7 mouse cellular contexts compared by ENCODE assay signal in genomic region chr3:88140178-88140902, GRCm38 (mm10). TPM values are rescaled to one million over a fixed set of nuclear protein-coding genes. Genes with fewer than 3 reads are reported as not detected.
DNase-seq lines count a peak whose midpoint lies in the region; ATAC-seq and TF ChIP-seq lines count a peak whose summit lies in the region.

No protein-coding gene starts in this region.

- peaks cover 8% of the 10 kb centered on the region for H3K79me2 ChIP-seq in heart, adult 2 months (replicated peaks; ENCODE audit: control insufficient read depth, insufficient read depth, low read length)

- H3K9ac ChIP-seq in heart, adult 2 months (ENCODE audit: low read depth, low read length) = peak overlapping the region; percentile 35
- H3K9ac ChIP-seq in intestine, postnatal 0 days (ENCODE audit: low read depth, low read length) = peak overlapping the region; percentile 89

- H3K27ac ChIP-seq in heart, adult 2 months = peak overlapping the region; percentile 99
- peak overlapping the region; percentile 100 for H3K27ac ChIP-seq in intestine, postnatal 0 days (ENCODE audit: low read depth, low read length)
- peak overlapping the region; percentile 96 for H3K27ac ChIP-seq in small intestine, adult 2 months (ENCODE audit: insufficient read depth, low read depth, low read length)

- no peak for TF ChIP-seq CTCF in heart, adult 2 months (IDR thresholded peaks at IDR 0.05)
- no peak for TF ChIP-seq CTCF in intestine, postnatal 0 days (IDR thresholded peaks at IDR 0.05; ENCODE audit: low read depth)
- TF ChIP-seq CTCF in small intestine, adult 2 months (IDR thresholded peaks at IDR 0.05; ENCODE audit: extremely low read depth, insufficient read length, insufficient replicate concordance, low read depth, low read length) = no peak

- 4% methylated on average over 11 of the region's 11 CpGs for WGBS in heart, adult 2 months
- 6% methylated on average over 11 of the region's 11 CpGs for WGBS in intestine, postnatal 0 days
- WGBS in small intestine, adult 2 months = 8% methylated on average over 11 of the region's 11 CpGs

- peaks cover 3% of the 10 kb centered on the region for H3K36me3 ChIP-seq in heart, adult 2 months (ENCODE audit: control insufficient read depth, insufficient read depth, low read length)
- H3K36me3 ChIP-seq in intestine, postnatal 0 days (ENCODE audit: control insufficient read depth, insufficient read depth) = no peaks in the 10 kb centered on the region
- no peaks in the 10 kb centered on the region for H3K36me3 ChIP-seq in small intestine, adult 2 months (ENCODE audit: control insufficient read depth, insufficient read depth, low read length)

- DNase-seq in NIH3T3 (ENCODE audit: low read depth) = peak; percentile 89
- peak; percentile 51 for DNase-seq in cerebellum, adult 18-20 months
- DNase-seq in heart, adult 2 months = peak; percentile 72 to 81
- DNase-seq in lung, adult 18-20 months = peak; percentile 85 to 90
- DNase-seq in spleen, postnatal 14 days (ENCODE audit: low spot score in 2 of 2) = no peak

- TF ChIP-seq EP300 in heart, adult 2 months (IDR thresholded peaks at IDR 0.05; ENCODE audit: insufficient read depth, low read depth, low read length) = peak; percentile 34; the same call in 1 of the 2 replicates

- TF ChIP-seq POLR2A in heart, adult 2 months (IDR thresholded peaks at IDR 0.05; ENCODE audit: insufficient read depth, low read depth, low read length) = peak; percentile 85
- TF ChIP-seq POLR2A in small intestine, adult 2 months (IDR thresholded peaks at IDR 0.05; ENCODE audit: low read depth, low read length) = peak; percentile 32; the same call in 1 of the 2 replicates

- H3K9me3 ChIP-seq in intestine, postnatal 0 days (ENCODE audit: control insufficient read depth) = no peaks in the 10 kb centered on the region

- ATAC-seq in intestine, postnatal 0 days = no peak

- H3K4me1 ChIP-seq in heart, adult 2 months (ENCODE audit: control insufficient read depth, insufficient read depth, low read length) = peaks cover 24% of the 10 kb centered on the region
- H3K4me1 ChIP-seq in intestine, postnatal 0 days (replicated peaks; ENCODE audit: control insufficient read depth, insufficient read depth, low read length) = peaks cover 17% of the 10 kb centered on the region
- H3K4me1 ChIP-seq in small intestine, adult 2 months (ENCODE audit: control insufficient read depth, insufficient read depth, insufficient read length, low read length) = peaks cover 40% of the 10 kb centered on the region

- peak overlapping the region; percentile 85 for H3K4me2 ChIP-seq in intestine, postnatal 0 days (replicated peaks; ENCODE audit: low read depth)

- intact Hi-C loops in heart, adult 2 months (cut with DNase I) = loop anchor here (5.0 kb wide), 1 partner anchor 158 kb away; no protein-coding TSS in a partner anchor

- H3K27me3 ChIP-seq in heart, adult 2 months (ENCODE audit: control insufficient read depth, insufficient read depth, low read length) = no peaks in the 10 kb centered on the region
- H3K27me3 ChIP-seq in intestine, postnatal 0 days (replicated peaks; ENCODE audit: control insufficient read depth, insufficient read depth, low read length) = no peaks in the 10 kb centered on the region
- H3K27me3 ChIP-seq in small intestine, adult 2 months (ENCODE audit: control insufficient read depth, insufficient read depth, low read length) = no peaks in the 10 kb centered on the region

- H3K4me3 ChIP-seq in heart, adult 2 months = peak overlapping the region; percentile 78; the same call in 1 of the 2 replicates
- H3K4me3 ChIP-seq in intestine, postnatal 0 days (ENCODE audit: low read depth, low read length) = peak overlapping the region; percentile 78
- H3K4me3 ChIP-seq in small intestine, adult 2 months (ENCODE audit: low read depth, low read length) = peak overlapping the region; percentile 72

RNA-seq across cellular contexts. Expression of gene Mef2d, which starts 1.8 kb away (rescaled TPM):
- 100 to 1,000 TPM; 118 to 129 TPM for total RNA-seq in heart, adult 2 months (2021)
- polyA plus RNA-seq in heart, adult 2 months (2012; rRNA removed) = 119 and 122 TPM in 2 replicates
- 15.8 and 16.2 TPM in 2 replicates for polyA plus RNA-seq in intestine, postnatal 0 days (2015; fragmentation: Nextera tagmentation; extraction: Ambion mirVana)
- polyA plus RNA-seq in small intestine, adult 2 months (2012; rRNA removed) = 61.9 and 89.7 TPM in 2 replicates

RNA-seq across cellular contexts. Expression of gene Iqgap3, which starts 58.6 kb away (rescaled TPM):
- under 1 TPM; 0.21 to 0.45 TPM for total RNA-seq in heart, adult 2 months (2021)
- polyA plus RNA-seq in heart, adult 2 months (2012; rRNA removed) = 0.64 and 1.1 TPM in 2 replicates
- polyA plus RNA-seq in intestine, postnatal 0 days (2015; fragmentation: Nextera tagmentation; extraction: Ambion mirVana) = 4.3 TPM in 2 replicates
- polyA plus RNA-seq in small intestine, adult 2 months (2012; rRNA removed) = 7.1 and 14.6 TPM in 2 replicates

Comparison
In these comparisons a context has a peak if more than half of its experiments do, and no peak if none do; other contexts are left out.
1. DNase-seq: peak in NIH3T3 (single experiment), cerebellum, adult 18-20 months (2 of 2), heart, adult 2 months (2 of 2) and lung, adult 18-20 months (2 of 2); none in spleen, postnatal 14 days (0 of 2).
2. Peak in every context shown above with its lines, with median percentiles within 50 percentile points of each other: H3K27ac ChIP-seq and H3K4me3 ChIP-seq.